Mouse (Mus musculus) lung, embryonic 14.5 days (tissue): ENCODE measurements at regions not wholly inside any gene's neighbourhood (a gene's known extent, or its start where the extent isn't known, plus 50 kb on each side); places are given as distances from the start of the nearest gene placed in this dataset.
"Not testable (repeated sequence)": the region's sequence is repeated elsewhere in the genome, so short reads cannot be mapped to it uniquely, and the experiment has no call there.

Experiments used
- ATAC-seq: fragments of 200-750 bp; cut with Nextera tagmentation; 2 replicates; pipeline ENCODE4 v1.8.0; 2017; ENCODE audit warnings: mild to moderate bottlenecking, moderate TSS enrichment, moderate library complexity; ENCODE audit not compliant: insufficient read depth
- DNase-seq: peaks from one replicate; pipeline ENCODE4 v3.0.0-alpha.2; 2015
- H3K27ac ChIP-seq: fragments of 300-500 bp; sonication (generic); 2 replicates; pipeline ENCODE4 v1.5.1; 2014; ENCODE audit warnings: low read depth, mild to moderate bottlenecking, moderate library complexity
- H3K27me3 ChIP-seq: fragments of 300-500 bp; sonication (generic); 2 replicates; pipeline ENCODE4 v1.6.1; 2014; ENCODE audit warnings: low read length, control low read depth; ENCODE audit not compliant: insufficient read depth
- H3K36me3 ChIP-seq: fragments of 300-500 bp; sonication (generic); 2 replicates; pipeline ENCODE4 v1.6.1; 2014; ENCODE audit warnings: control low read depth; ENCODE audit not compliant: insufficient read depth
- H3K4me1 ChIP-seq: fragments of 300-500 bp; sonication (generic); 2 replicates; pipeline ENCODE4 v1.6.1; 2014; ENCODE audit warnings: antibody characterized with exemption, control low read depth; ENCODE audit not compliant: insufficient read depth
- H3K4me2 ChIP-seq: fragments of 300-500 bp; sonication (generic); 2 replicates; pipeline ENCODE4 v1.6.1; 2014; ENCODE audit warnings: mild to moderate bottlenecking
- H3K4me3 ChIP-seq: fragments of 300-500 bp; sonication (generic); 2 replicates; pipeline ENCODE4 v1.5.1; 2014; ENCODE audit warnings: low read depth, low read length
- H3K9ac ChIP-seq: fragments of 300-500 bp; sonication (generic); 2 replicates; pipeline ENCODE4 v1.6.1; 2014
- H3K9me3 ChIP-seq: fragments of 300-500 bp; sonication (generic); 2 replicates; pipeline ENCODE4 v1.6.1; 2016; ENCODE audit warnings: low read depth, low read length, control low read depth
- CTCF ChIP-seq: IDR thresholded peaks from 2 replicates; pipeline ENCODE4 v1.5.1; 2016; ENCODE audit warnings: antibody characterized with exemption, low read depth
- WGBS: fragments of 180-500 bp; shearing (Covaris S2); extraction: QIAGEN DNeasy Blood & Tissue Kit; methylation state at CpG from one replicate; pipeline ENCODE4 v1.1.7; 2014; 5-methylcytosine and 5-hydroxymethylcytosine counted together

DNA sequence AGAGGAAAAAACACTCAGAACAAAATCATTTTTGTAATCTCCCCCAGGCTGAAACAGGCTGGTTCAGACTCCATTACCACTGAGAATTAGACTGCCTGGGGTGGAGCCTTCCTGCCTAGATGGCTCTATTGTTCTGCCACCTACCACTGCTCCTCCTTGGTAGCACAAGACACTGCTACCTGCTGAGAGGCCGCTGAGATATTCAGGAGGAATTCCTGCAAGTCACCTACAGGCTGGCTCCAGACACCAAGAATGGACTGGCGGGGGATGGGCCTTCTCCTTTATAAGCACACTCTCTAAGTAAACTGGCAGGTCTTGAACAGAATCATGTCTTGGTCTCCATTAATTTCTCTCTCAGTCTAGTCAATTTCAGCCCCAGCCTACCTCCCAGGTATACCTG is 3289.4 kb downstream of the Gm37988 start:
- H3K4me2 ChIP-seq = no peak overlapping the region
- no peaks in the 10 kb centered on the region for H3K9me3 ChIP-seq
- no peaks in the 10 kb centered on the region for H3K36me3 ChIP-seq
- TF ChIP-seq CTCF = no peak
- no peaks in the 10 kb centered on the region for H3K4me1 ChIP-seq
- no peak for ATAC-seq
- H3K27ac ChIP-seq = no peak overlapping the region
- no peak overlapping the region for H3K9ac ChIP-seq
- DNase-seq = no peak
- no peak overlapping the region for H3K4me3 ChIP-seq
- WGBS = 66% methylated on average over 2 of the region's 2 CpGs
- no peaks in the 10 kb centered on the region for H3K27me3 ChIP-seq

DNA sequence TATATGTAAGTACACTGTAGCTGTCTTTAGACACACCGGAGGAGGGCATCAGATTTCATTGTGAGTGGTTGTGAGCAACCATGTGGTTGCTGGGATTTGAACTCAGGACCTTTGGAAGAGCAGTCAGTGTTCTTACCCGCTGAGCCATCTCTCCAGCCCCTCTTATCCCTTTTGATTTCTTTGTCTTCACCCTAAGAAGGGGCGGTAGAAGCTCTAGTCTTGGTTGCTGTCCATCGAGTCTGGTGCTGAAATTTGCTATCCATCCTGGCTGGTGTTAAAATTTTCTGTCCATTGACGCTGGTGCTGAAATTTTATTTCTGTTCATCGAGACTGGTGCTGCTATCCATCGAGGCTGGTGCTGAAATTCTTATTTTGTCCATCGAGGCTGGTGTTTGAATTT is 3290.9 kb upstream of the A830018L16Rik start:
- H3K27me3 ChIP-seq, ATAC-seq, H3K4me3 ChIP-seq, H3K9me3 ChIP-seq, H3K36me3 ChIP-seq, H3K9ac ChIP-seq, H3K27ac ChIP-seq, H3K4me1 ChIP-seq, H3K4me2 ChIP-seq: not testable (repeated sequence)
- WGBS = 40% methylated on average over 8 of the region's 8 CpGs
- DNase-seq = peak; percentile 93

- not testable (repeated sequence) for H3K4me2 ChIP-seq, H3K36me3 ChIP-seq, DNase-seq, ATAC-seq, H3K9me3 ChIP-seq, H3K9ac ChIP-seq, H3K4me1 ChIP-seq, H3K27ac ChIP-seq, H3K4me3 ChIP-seq, H3K27me3 ChIP-seq
- WGBS = 65% methylated on average over 3 of the region's 3 CpGs
Measured at GRCm38 (mm10) chr1:8134434-8135433, 3279.2 kb upstream of the A830018L16Rik start.

DNA sequence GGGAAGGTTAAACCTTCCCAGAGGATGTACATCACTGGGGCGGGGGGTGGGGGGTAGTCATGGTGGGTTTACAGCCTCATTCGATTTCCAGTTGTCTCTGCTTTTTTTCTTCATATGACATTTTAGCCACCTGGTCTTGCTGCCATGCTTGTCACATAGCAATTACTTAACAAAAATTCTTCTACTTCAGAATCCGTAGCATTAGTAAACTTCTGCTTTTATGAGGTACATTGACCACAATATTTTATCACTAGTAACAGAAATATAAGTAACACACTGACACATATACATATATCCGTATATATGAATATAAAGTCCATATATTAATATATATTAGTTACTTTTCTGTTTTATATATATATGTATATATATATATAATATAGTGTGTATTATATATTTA is 3271.3 kb upstream of the A830018L16Rik start:
- no peak overlapping the region for H3K4me2 ChIP-seq
- no peak overlapping the region for H3K4me3 ChIP-seq
- ATAC-seq = no peak

GRCm38 (mm10) chr1:8173196-8173595 is 3240.7 kb upstream of the A830018L16Rik start:
- H3K36me3 ChIP-seq = no peaks in the 10 kb centered on the region
- ATAC-seq = no peak
- DNase-seq = no peak
- H3K27me3 ChIP-seq = no peaks in the 10 kb centered on the region
- TF ChIP-seq CTCF = no peak
- no peaks in the 10 kb centered on the region for H3K4me1 ChIP-seq
- H3K27ac ChIP-seq = no peak overlapping the region
- H3K4me2 ChIP-seq = no peak overlapping the region
- H3K4me3 ChIP-seq = no peak overlapping the region
- H3K9me3 ChIP-seq = no peaks in the 10 kb centered on the region
- no peak overlapping the region for H3K9ac ChIP-seq

More for the DNA sequence above, 3271.3 kb upstream of the A830018L16Rik start:
- H3K27ac ChIP-seq = no peak overlapping the region
- H3K27me3 ChIP-seq = no peaks in the 10 kb centered on the region
- 74% methylated on average over 4 of the region's 4 CpGs for WGBS
- no peaks in the 10 kb centered on the region for H3K9me3 ChIP-seq
- no peak for DNase-seq
- no peaks in the 10 kb centered on the region for H3K36me3 ChIP-seq
- H3K9ac ChIP-seq = no peak overlapping the region
- no peaks in the 10 kb centered on the region for H3K4me1 ChIP-seq
- no peak for TF ChIP-seq CTCF
